Mouse (Mus musculus): Measurements from ENCODE around the gene Gm38655. TPM values are rescaled to one million over a fixed set of nuclear protein-coding genes. Genes with fewer than 3 reads are reported as not detected.

The Gm38655 gene
- not detected in 2 replicates for polyA plus RNA-seq (2012; ENCODE audit: low replicate concordance)

GRCm38 (mm10) chr17:25175411-25175810 is at the start of gene Gm38655:
Gene Gm38655 (minus strand): TSS chr17:25175471.

GRCm38 (mm10) chr17:25188150-25189031 is 13.1 kb upstream of the Gm38655 start, which contains the start of gene Unkl:
Gene Unkl (plus strand): TSS chr17:25188397.

GRCm38 (mm10) chr17:25184129-25184691 is 8.9 kb upstream of the Gm38655 start, which contains the start of gene BC003965:
Gene BC003965 (plus strand): TSS chr17:25184554.

GRCm38 (mm10) chr17:25162161-25162560 is 13.1 kb downstream of the Gm38655 start, which contains the start of gene Ccdc154:
Gene Ccdc154 (plus strand): TSS chr17:25162461.

GRCm38 (mm10) chr17:25133275-25133698 is 42.0 kb downstream of the Gm38655 start, which contains the start of gene Clcn7:
Gene Clcn7 (plus strand): TSS chr17:25133391.

Other genes starting within 250 kb of the Gm38655 start
- gene Mapk8ip3, start 238.5 kb downstream of the Gm38655 start, polyA plus RNA-seq (2012; ENCODE audit: low replicate concordance): 64.6 and 70.0 TPM in 2 replicates
- 9.7 and 10.8 TPM in 2 replicates for gene Jpt2, start 214.8 kb downstream of the Gm38655 start, polyA plus RNA-seq (2012; ENCODE audit: low replicate concordance)
- 13.8 and 42.6 TPM in 2 replicates for gene Cramp1l, start 159.7 kb downstream of the Gm38655 start, polyA plus RNA-seq (2012; ENCODE audit: low replicate concordance)
- 12.6 and 17.0 TPM in 2 replicates for gene Ift140, start 159.4 kb downstream of the Gm38655 start, polyA plus RNA-seq (2012; ENCODE audit: low replicate concordance)
- 0.62 TPM in 1 of 2 replicates, not detected in the other for gene Tmem204, start 91.9 kb downstream of the Gm38655 start, polyA plus RNA-seq (2012; ENCODE audit: low replicate concordance)
- gene Telo2, start 59.5 kb downstream of the Gm38655 start, polyA plus RNA-seq (2012; ENCODE audit: low replicate concordance): 11.5 and 26.9 TPM in 2 replicates
- gene Ptx4, start 54.7 kb downstream of the Gm38655 start, polyA plus RNA-seq (2012; ENCODE audit: low replicate concordance): not detected in 2 replicates
- gene Clcn7, start 42.1 kb downstream of the Gm38655 start, polyA plus RNA-seq (2012; ENCODE audit: low replicate concordance): 26.3 and 36.9 TPM in 2 replicates
- gene Ccdc154, start 13.0 kb downstream of the Gm38655 start, polyA plus RNA-seq (2012; ENCODE audit: low replicate concordance): not detected in 2 replicates
- gene BC003965, start 9.1 kb upstream of the Gm38655 start, polyA plus RNA-seq (2012; ENCODE audit: low replicate concordance): 19.1 and 36.7 TPM in 2 replicates
- 79.2 and 79.9 TPM in 2 replicates for gene Unkl, start 12.9 kb upstream of the Gm38655 start, polyA plus RNA-seq (2012; ENCODE audit: low replicate concordance)
- 9.7 and 21.5 TPM in 2 replicates for gene Gnptg, start 64.7 kb upstream of the Gm38655 start, polyA plus RNA-seq (2012; ENCODE audit: low replicate concordance)
- gene Tsr3, start 64.7 kb upstream of the Gm38655 start, polyA plus RNA-seq (2012; ENCODE audit: low replicate concordance): 11.0 and 15.2 TPM in 2 replicates
- 0.90 and 3.3 TPM in 2 replicates for gene Baiap3, start 80.9 kb upstream of the Gm38655 start, polyA plus RNA-seq (2012; ENCODE audit: low replicate concordance)
- 203 and 276 TPM in 2 replicates for gene Ube2i, start 99.2 kb upstream of the Gm38655 start, polyA plus RNA-seq (2012; ENCODE audit: low replicate concordance)
- gene Prss34, start 122.9 kb upstream of the Gm38655 start, polyA plus RNA-seq (2012; ENCODE audit: low replicate concordance): 1.8 and 2.7 TPM in 2 replicates
- not detected in 2 replicates for gene Prss28, start 133.2 kb upstream of the Gm38655 start, polyA plus RNA-seq (2012; ENCODE audit: low replicate concordance)
- 0.65 and 1.5 TPM in 2 replicates for gene Prss29, start 143.2 kb upstream of the Gm38655 start, polyA plus RNA-seq (2012; ENCODE audit: low replicate concordance)
- gene Tpsab1, start 170.1 kb upstream of the Gm38655 start, polyA plus RNA-seq (2012; ENCODE audit: low replicate concordance): 0.87 and 3.6 TPM in 2 replicates
- gene Tpsb2, start 190.8 kb upstream of the Gm38655 start, polyA plus RNA-seq (2012; ENCODE audit: low replicate concordance): 2.0 and 20.1 TPM in 2 replicates
- 0.21 TPM in 1 of 2 replicates, not detected in the other for gene Tpsg1, start 193.8 kb upstream of the Gm38655 start, polyA plus RNA-seq (2012; ENCODE audit: low replicate concordance)

Data from hematopoietic multipotent progenitor cell, adult 10-12 weeks (in vitro differentiated cells).